Mouse (Mus musculus): ENCODE measurements around the gene Cacng7. TPM values are rescaled to one million over a fixed set of nuclear protein-coding genes. Genes with fewer than 3 reads are reported as not detected.

Cacng7 gene
- 14.4 and 16.0 TPM in 2 replicates for total RNA-seq (2012; rRNA removed)

GRCm38 (mm10) chr7:3332619-3333521 is at the start of gene Cacng7:
TSS of gene Cacng7 (plus strand) at chr7:3332955.
- Histone ChIP-seq H3K9ac (ENCODE audit: insufficient read depth, low read depth, low read length, poor library complexity, severe bottlenecking) (peak within 1 kb of the TSS; percentile 80), H3K4me1 (ENCODE audit: control insufficient read depth in 2 of 2, insufficient read depth in 2 of 2, low read length in 2 of 2, poor library complexity in 1 of 2) (peaks cover 1 to 4% of the 10 kb centered on the region in 2 experiments; a peak in 2 of 4 replicates), H3K27ac (ENCODE audit: insufficient read depth, low read depth, low read length, poor library complexity, severe bottlenecking) (peak within 1 kb of the TSS; percentile 56; the same call in 1 of the 2 replicates), H3K4me3 (ENCODE audit: insufficient read depth in 1 of 2, low read depth in 1 of 2, low read length in 2 of 2, poor library complexity in 1 of 2, severe bottlenecking in 1 of 2) (peak within 1 kb of the TSS; percentile 86 to 95), H3K9me3 (ENCODE audit: control insufficient read depth, insufficient read depth, low read depth, low read length) (no peaks in the 10 kb centered on the region), H3K36me3 (ENCODE audit: control insufficient read depth, insufficient read depth, low read length, poor library complexity, severe bottlenecking) (no peaks in the 10 kb centered on the region)
- in situ Hi-C loops (cut with MboI; ENCODE audit: low sequenced_read_pairs in 2 of 2, unreplicated experiment in 2 of 2): no loop called here
- no peak for DNase-seq (ENCODE audit: low read depth, low spot score)
- no peak for TF ChIP-seq ZC3H11A (IDR thresholded peaks at IDR 0.05; ENCODE audit: borderline replicate concordance, low read depth, low read length)
- TF ChIP-seq ZNF384 (IDR thresholded peaks at IDR 0.05; ENCODE audit: low read depth, low read length): no peak
- no peak for TF ChIP-seq HCFC1 (IDR thresholded peaks at IDR 0.05; ENCODE audit: borderline replicate concordance, insufficient read depth, low read length)
- no peak for TF ChIP-seq CHD2 (IDR thresholded peaks at IDR 0.05; ENCODE audit: low read depth, low read length)
- no peak for TF ChIP-seq MAFK (IDR thresholded peaks at IDR 0.05; ENCODE audit: insufficient read depth, low read depth, low read length)

GRCm38 (mm10) chr7:3283081-3283875 is 49.5 kb upstream of the Cacng7 start:
- Histone ChIP-seq H3K27ac (ENCODE audit: insufficient read depth, low read depth, low read length, poor library complexity, severe bottlenecking) (no peak overlapping the region), H3K36me3 (ENCODE audit: control insufficient read depth, insufficient read depth, low read length, poor library complexity, severe bottlenecking) (no peaks in the 10 kb centered on the region), H3K4me1 (ENCODE audit: control insufficient read depth in 2 of 2, insufficient read depth in 2 of 2, low read length in 2 of 2, poor library complexity in 1 of 2) (peaks cover 6 to 14% of the 10 kb centered on the region in 2 experiments; a peak in 2 of 4 replicates), H3K4me3 (ENCODE audit: insufficient read depth in 1 of 2, low read depth in 1 of 2, low read length in 2 of 2, poor library complexity in 1 of 2, severe bottlenecking in 1 of 2) (no peak overlapping the region), H3K9ac (ENCODE audit: insufficient read depth, low read depth, low read length, poor library complexity, severe bottlenecking) (no peak overlapping the region), H3K9me3 (ENCODE audit: control insufficient read depth, insufficient read depth, low read depth, low read length) (no peaks in the 10 kb centered on the region)
- no peak for TF ChIP-seq MAFK (IDR thresholded peaks at IDR 0.05; ENCODE audit: insufficient read depth, low read depth, low read length)
- no peak for TF ChIP-seq ZNF384 (IDR thresholded peaks at IDR 0.05; ENCODE audit: low read depth, low read length)
- no peak for TF ChIP-seq ZC3H11A (IDR thresholded peaks at IDR 0.05; ENCODE audit: borderline replicate concordance, low read depth, low read length)
- no peak for TF ChIP-seq HCFC1 (IDR thresholded peaks at IDR 0.05; ENCODE audit: borderline replicate concordance, insufficient read depth, low read length)
- no peak for TF ChIP-seq CHD2 (IDR thresholded peaks at IDR 0.05; ENCODE audit: low read depth, low read length)
- in situ Hi-C loops (cut with MboI; ENCODE audit: low sequenced_read_pairs in 2 of 2, unreplicated experiment in 2 of 2): no loop called here
- DNase-seq (ENCODE audit: low read depth, low spot score): no peak

- Histone ChIP-seq H3K9me3 (ENCODE audit: control insufficient read depth, insufficient read depth, low read depth, low read length) (no peaks in the 10 kb centered on the region), H3K9ac (ENCODE audit: insufficient read depth, low read depth, low read length, poor library complexity, severe bottlenecking) (no peak overlapping the region), H3K27ac (ENCODE audit: insufficient read depth, low read depth, low read length, poor library complexity, severe bottlenecking) (no peak overlapping the region), H3K4me1 (ENCODE audit: control insufficient read depth in 2 of 2, insufficient read depth in 2 of 2, low read length in 2 of 2, poor library complexity in 1 of 2) (peaks cover 4 to 12% of the 10 kb centered on the region in 2 experiments; a peak in 3 of 4 replicates), H3K4me3 (ENCODE audit: insufficient read depth in 1 of 2, low read depth in 1 of 2, low read length in 2 of 2, poor library complexity in 1 of 2, severe bottlenecking in 1 of 2) (no peak overlapping the region), H3K36me3 (ENCODE audit: control insufficient read depth, insufficient read depth, low read length, poor library complexity, severe bottlenecking) (no peaks in the 10 kb centered on the region)
- TF ChIP-seq MAFK (IDR thresholded peaks at IDR 0.05; ENCODE audit: insufficient read depth, low read depth, low read length) (no peak), ZNF384 (IDR thresholded peaks at IDR 0.05; ENCODE audit: low read depth, low read length) (no peak), CHD2 (IDR thresholded peaks at IDR 0.05; ENCODE audit: low read depth, low read length) (no peak), HCFC1 (IDR thresholded peaks at IDR 0.05; ENCODE audit: borderline replicate concordance, insufficient read depth, low read length) (no peak), ZC3H11A (IDR thresholded peaks at IDR 0.05; ENCODE audit: borderline replicate concordance, low read depth, low read length) (no peak)
- in situ Hi-C loops (cut with MboI; ENCODE audit: low sequenced_read_pairs in 2 of 2, unreplicated experiment in 2 of 2): no loop called here
- no peak for DNase-seq (ENCODE audit: low read depth, low spot score)
These were observed 48.2 kb upstream of the Cacng7 start for GRCm38 (mm10) chr7:3284604-3285003.

- TF ChIP-seq HCFC1 (IDR thresholded peaks at IDR 0.05; ENCODE audit: borderline replicate concordance, insufficient read depth, low read length): no peak
- TF ChIP-seq MAFK (IDR thresholded peaks at IDR 0.05; ENCODE audit: insufficient read depth, low read depth, low read length): no peak
- no peak for TF ChIP-seq ZC3H11A (IDR thresholded peaks at IDR 0.05; ENCODE audit: borderline replicate concordance, low read depth, low read length)
- TF ChIP-seq CHD2 (IDR thresholded peaks at IDR 0.05; ENCODE audit: low read depth, low read length): no peak
- TF ChIP-seq ZNF384 (IDR thresholded peaks at IDR 0.05; ENCODE audit: low read depth, low read length): no peak
- no peak overlapping the region for H3K4me3 ChIP-seq (ENCODE audit: insufficient read depth in 1 of 2, low read depth in 1 of 2, low read length in 2 of 2, poor library complexity in 1 of 2, severe bottlenecking in 1 of 2)
- H3K9me3 ChIP-seq (ENCODE audit: control insufficient read depth, insufficient read depth, low read depth, low read length): no peaks in the 10 kb centered on the region
- H3K36me3 ChIP-seq (ENCODE audit: control insufficient read depth, insufficient read depth, low read length, poor library complexity, severe bottlenecking): no peaks in the 10 kb centered on the region
- in situ Hi-C loops (cut with MboI; ENCODE audit: low sequenced_read_pairs in 2 of 2, unreplicated experiment in 2 of 2): no loop called here
- peaks cover 0 to 12% of the 10 kb centered on the region in 2 experiments; a peak in 2 of 4 replicates for H3K4me1 ChIP-seq (ENCODE audit: control insufficient read depth in 2 of 2, insufficient read depth in 2 of 2, low read length in 2 of 2, poor library complexity in 1 of 2)
- no peak overlapping the region for H3K27ac ChIP-seq (ENCODE audit: insufficient read depth, low read depth, low read length, poor library complexity, severe bottlenecking)
- no peak for DNase-seq (ENCODE audit: low read depth, low spot score)
- H3K9ac ChIP-seq (ENCODE audit: insufficient read depth, low read depth, low read length, poor library complexity, severe bottlenecking): no peak overlapping the region
These were observed 46.7 kb upstream of the Cacng7 start for GRCm38 (mm10) chr7:3286036-3286435.
